Mouse (Mus musculus): Measurements from ENCODE around the gene Rpl36a. TPM values are rescaled to one million over a fixed set of nuclear protein-coding genes. Genes with fewer than 3 reads are reported as not detected.
A peak's percentile ranks its signal among the peaks of the same experiment; 100 is the strongest.

The Rpl36a gene
- polyA plus RNA-seq, 1 experiment from 2014 or later: 159 TPM

- no peaks in the 10 kb centered on the region for H3K9me3 ChIP-seq
- no peaks in the 10 kb centered on the region for H3K36me3 ChIP-seq
- no peaks in the 10 kb centered on the region for H3K27me3 ChIP-seq
- 80% methylated on average over 4 of the region's 4 CpGs for WGBS
- no peaks in the 10 kb centered on the region for H3K4me1 ChIP-seq (replicated peaks)
- no peak overlapping the region for H3K9ac ChIP-seq
- no peak overlapping the region for H3K4me2 ChIP-seq
- H3K27ac ChIP-seq (replicated peaks): no peak overlapping the region
- no peak for ATAC-seq (ENCODE audit: low FRiP score, low read depth)
- no peak overlapping the region for H3K4me3 ChIP-seq
Observed at GRCm38 (mm10) chrX:134577896-134578295, 7.6 kb upstream of the Rpl36a start.

GRCm38 (mm10) chrX:134580528-134581305 lies 4.7 kb upstream of the Rpl36a start:
- whole genome bisulfite sequencing: 89% methylated on average over 14 of the region's 14 CpGs
- Histone ChIP-seq H3K36me3 (no peaks in the 10 kb centered on the region), H3K4me2 (no peak overlapping the region), H3K4me1 (replicated peaks) (no peaks in the 10 kb centered on the region), H3K27me3 (no peaks in the 10 kb centered on the region), H3K9ac (no peak overlapping the region), H3K4me3 (no peak overlapping the region), H3K27ac (replicated peaks) (no peak overlapping the region), H3K9me3 (no peaks in the 10 kb centered on the region)
- ATAC-seq (ENCODE audit: low FRiP score, low read depth): no peak

GRCm38 (mm10) chrX:134582270-134582669 lies 3.2 kb upstream of the Rpl36a start:
- no peaks in the 10 kb centered on the region for H3K27me3 ChIP-seq
- H3K27ac ChIP-seq (replicated peaks): no peak overlapping the region
- no peaks in the 10 kb centered on the region for H3K36me3 ChIP-seq
- no peak overlapping the region for H3K9ac ChIP-seq
- WGBS: 86% methylated on average over 11 of the region's 11 CpGs
- H3K4me3 ChIP-seq: no peak overlapping the region
- peaks cover 10% of the 10 kb centered on the region for H3K4me1 ChIP-seq (replicated peaks)
- ATAC-seq (ENCODE audit: low FRiP score, low read depth): no peak
- H3K4me2 ChIP-seq: no peak overlapping the region
- no peaks in the 10 kb centered on the region for H3K9me3 ChIP-seq

GRCm38 (mm10) chrX:134582888-134583669 lies 2.4 kb upstream of the Rpl36a start, which contains the start of gene Btk:
TSS of gene Btk (minus strand) at chrX:134583570.
- ATAC-seq (ENCODE audit: low FRiP score, low read depth): no peak
- Histone ChIP-seq H3K27ac (replicated peaks) (no peak within 1 kb of the TSS), H3K36me3 (no peaks in the 10 kb centered on the region), H3K9me3 (no peaks in the 10 kb centered on the region), H3K4me1 (replicated peaks) (peaks cover 13% of the 10 kb centered on the region), H3K27me3 (no peaks in the 10 kb centered on the region), H3K4me3 (no peak within 1 kb of the TSS), H3K4me2 (no peak within 1 kb of the TSS), H3K9ac (no peak within 1 kb of the TSS)
- 80% methylated on average over 11 of the region's 11 CpGs for WGBS

- WGBS: 39% methylated on average over 8 of the region's 8 CpGs
- H3K4me2 ChIP-seq: peak overlapping the region; percentile 65
- no peak overlapping the region for H3K27ac ChIP-seq (replicated peaks)
- ATAC-seq (ENCODE audit: low FRiP score, low read depth): no peak
- H3K9me3 ChIP-seq: no peaks in the 10 kb centered on the region
- peak overlapping the region; percentile 47 for H3K4me3 ChIP-seq
- no peaks in the 10 kb centered on the region for H3K27me3 ChIP-seq
- peaks cover 13% of the 10 kb centered on the region for H3K4me1 ChIP-seq (replicated peaks)
- peak overlapping the region; percentile 51 for H3K9ac ChIP-seq
- H3K36me3 ChIP-seq: peaks cover 7% of the 10 kb centered on the region; the same call in 1 of the 2 replicates
Observed at GRCm38 (mm10) chrX:134586447-134586846, 993 bp downstream of the Rpl36a start.

GRCm38 (mm10) chrX:134588261-134588660 lies 2.8 kb downstream of the Rpl36a start:
- Histone ChIP-seq H3K36me3 (peaks cover 7% of the 10 kb centered on the region; the same call in 1 of the 2 replicates), H3K9ac (no peak overlapping the region), H3K9me3 (no peaks in the 10 kb centered on the region), H3K27me3 (no peaks in the 10 kb centered on the region), H3K4me1 (replicated peaks) (peaks cover 13% of the 10 kb centered on the region), H3K4me3 (no peak overlapping the region), H3K27ac (replicated peaks) (no peak overlapping the region), H3K4me2 (no peak overlapping the region)
- 79% methylated on average over 4 of the region's 4 CpGs for WGBS
- ATAC-seq (ENCODE audit: low FRiP score, low read depth): no peak

GRCm38 (mm10) chrX:134588997-134589396 lies 3.5 kb downstream of the Rpl36a start:
- Histone ChIP-seq H3K4me2 (no peak overlapping the region), H3K9me3 (no peaks in the 10 kb centered on the region), H3K9ac (no peak overlapping the region), H3K4me3 (no peak overlapping the region), H3K27ac (replicated peaks) (no peak overlapping the region), H3K36me3 (peaks cover 7% of the 10 kb centered on the region; the same call in 1 of the 2 replicates), H3K4me1 (replicated peaks) (peaks cover 13% of the 10 kb centered on the region), H3K27me3 (no peaks in the 10 kb centered on the region)
- ATAC-seq (ENCODE audit: low FRiP score, low read depth): no peak
- WGBS: 81% methylated on average over 3 of the region's 3 CpGs

GRCm38 (mm10) chrX:134589836-134590235 lies 4.4 kb downstream of the Rpl36a start:
- Histone ChIP-seq H3K9ac (no peak overlapping the region), H3K4me2 (no peak overlapping the region), H3K27me3 (no peaks in the 10 kb centered on the region), H3K4me1 (replicated peaks) (peaks cover 13% of the 10 kb centered on the region), H3K4me3 (no peak overlapping the region), H3K9me3 (no peaks in the 10 kb centered on the region), H3K36me3 (peaks cover 7% of the 10 kb centered on the region; the same call in 1 of the 2 replicates), H3K27ac (replicated peaks) (no peak overlapping the region)
- no peak for ATAC-seq (ENCODE audit: low FRiP score, low read depth)
- WGBS: 72% methylated on average over 5 of the region's 5 CpGs

- no peak for ATAC-seq (ENCODE audit: low FRiP score, low read depth)
- Histone ChIP-seq H3K36me3 (no peaks in the 10 kb centered on the region), H3K27ac (replicated peaks) (peak overlapping the region; percentile 78), H3K9me3 (no peaks in the 10 kb centered on the region), H3K4me2 (peak overlapping the region; percentile 58), H3K27me3 (no peaks in the 10 kb centered on the region), H3K9ac (peak overlapping the region; percentile 44), H3K4me1 (replicated peaks) (peaks cover 17% of the 10 kb centered on the region; the same call in 1 of the 2 replicates), H3K4me3 (peak overlapping the region; percentile 55)
- 33% methylated on average over 10 of the region's 10 CpGs for WGBS
Observed at GRCm38 (mm10) chrX:134599922-134600565, 14.6 kb downstream of the Rpl36a start.

- H3K27me3 ChIP-seq: no peaks in the 10 kb centered on the region
- H3K4me3 ChIP-seq: peak within 1 kb of the TSS; percentile 55
- H3K36me3 ChIP-seq: no peaks in the 10 kb centered on the region
- peak within 1 kb of the TSS; percentile 54 for H3K9ac ChIP-seq
- H3K4me1 ChIP-seq (replicated peaks): peaks cover 17% of the 10 kb centered on the region; the same call in 1 of the 2 replicates
- no peaks in the 10 kb centered on the region for H3K9me3 ChIP-seq
- H3K27ac ChIP-seq (replicated peaks): peak within 1 kb of the TSS; percentile 95
- peak; percentile 99 for ATAC-seq (ENCODE audit: low FRiP score, low read depth)
- peak within 1 kb of the TSS; percentile 58 for H3K4me2 ChIP-seq
- WGBS: 17% methylated on average over 33 of the region's 33 CpGs
Observed at GRCm38 (mm10) chrX:134600659-134601379, 15.4 kb downstream of the Rpl36a start, which contains the start of the genes Gla and Hnrnph2. TSS of gene Gla (minus strand) at chrX:134601125. TSS of gene Hnrnph2 (plus strand) at chrX:134601179.

GRCm38 (mm10) chrX:134601380-134602120 lies 16.1 kb downstream of the Rpl36a start:
- Histone ChIP-seq H3K27ac (replicated peaks) (peak overlapping the region; percentile 95), H3K4me3 (peak overlapping the region; percentile 55), H3K4me1 (replicated peaks) (peaks cover 17% of the 10 kb centered on the region; the same call in 1 of the 2 replicates), H3K36me3 (no peaks in the 10 kb centered on the region), H3K9me3 (no peaks in the 10 kb centered on the region), H3K9ac (peak overlapping the region; percentile 54), H3K27me3 (no peaks in the 10 kb centered on the region), H3K4me2 (peak overlapping the region; percentile 55)
- ATAC-seq (ENCODE audit: low FRiP score, low read depth): peak; percentile 84
- WGBS: 14% methylated on average over 42 of the region's 43 CpGs
